Mouse (Mus musculus) thymus, adult 2 months (tissue): ENCODE data around the gene Thoc5.

Source experiments
- CTCF ChIP-seq: fragments of 200-500 bp; IDR thresholded peaks from 2 replicates; pipeline ENCODE4 v1.5.1; 2012; ENCODE audit warnings: mild to moderate bottlenecking, control low read depth, low read length, moderate library complexity, borderline replicate concordance; ENCODE audit not compliant: control insufficient read depth, poor library complexity, insufficient read depth; ENCODE audit errors: extremely low read depth
- POLR2A ChIP-seq: fragments of 200-500 bp; IDR thresholded peaks from 2 replicates; pipeline ENCODE4 v1.6.1; 2012; ENCODE audit warnings: mild to moderate bottlenecking, low read length, control low read depth, moderate library complexity; ENCODE audit not compliant: control insufficient read depth, poor library complexity, insufficient read depth; ENCODE audit errors: extremely low read depth

- TF ChIP-seq CTCF (no peak), POLR2A (no peak)
Observed at GRCm38 (mm10) chr11:4953918-4954317, 58.8 kb downstream of the Thoc5 start.
